Comparison of ENCODE assay signal across 8 mouse cellular contexts in the genomic region with DNA sequence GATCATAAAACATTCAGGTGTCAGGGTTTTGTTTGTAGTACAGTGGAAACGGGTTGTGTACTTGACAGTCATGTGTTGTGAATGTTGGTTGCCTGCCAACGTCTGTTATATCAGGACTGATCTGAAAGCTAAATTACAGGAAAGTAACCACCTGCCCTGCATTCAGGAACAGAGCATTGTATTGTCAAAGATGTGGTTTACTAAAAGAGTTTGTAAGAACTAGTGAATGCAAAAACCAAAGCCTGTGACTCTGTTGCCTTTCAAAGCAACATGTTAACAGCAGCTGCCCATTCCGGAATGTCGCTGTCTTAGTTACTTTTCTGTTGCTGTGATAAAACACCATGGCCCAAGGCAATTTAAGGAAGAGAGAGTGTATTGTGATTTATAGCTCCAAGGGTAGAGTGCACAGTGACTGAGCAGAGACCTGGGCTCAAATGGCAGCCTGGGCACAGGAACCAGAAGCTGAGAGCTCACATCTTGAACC.
DNase-seq lines count a peak whose midpoint lies in the region; ATAC-seq and TF ChIP-seq lines count a peak whose summit lies in the region.

No protein-coding gene starts in this region.

- no peaks in the 10 kb centered on the region for H3K27me3 ChIP-seq in liver, adult 2 months (ENCODE audit: control insufficient read depth, insufficient read depth, low read length)
- H3K27me3 ChIP-seq in liver, embryonic 11.5 days (replicated peaks; ENCODE audit: control insufficient read depth, insufficient read depth, low read length), result no peaks in the 10 kb centered on the region
- no peaks in the 10 kb centered on the region for H3K27me3 ChIP-seq in intestine, embryonic 16.5 days (replicated peaks; ENCODE audit: control insufficient read depth, insufficient read depth, low read length)
- H3K27me3 ChIP-seq in midbrain, embryonic 16.5 days (ENCODE audit: control insufficient read depth, insufficient read depth, low read depth, low read length), result no peaks in the 10 kb centered on the region

- no peak overlapping the region for H3K4me3 ChIP-seq in liver, adult 2 months (ENCODE audit: insufficient read depth, low read depth, low read length)
- no peak overlapping the region for H3K4me3 ChIP-seq in liver, embryonic 11.5 days (ENCODE audit: low read depth, low read length)
- H3K4me3 ChIP-seq in intestine, embryonic 16.5 days (ENCODE audit: low read length), result no peak overlapping the region
- no peak overlapping the region for H3K4me3 ChIP-seq in midbrain, embryonic 16.5 days (ENCODE audit: low read depth, low read length)

- H3K79me2 ChIP-seq in liver, adult 2 months (ENCODE audit: control insufficient read depth, insufficient read depth, low read length), result peaks cover 9% of the 10 kb centered on the region; the same call in 1 of the 2 replicates

- no peak overlapping the region for H3K27ac ChIP-seq in liver, adult 2 months (replicated peaks; ENCODE audit: insufficient read depth, low read depth, low read length)
- no peak overlapping the region for H3K27ac ChIP-seq in liver, embryonic 11.5 days (ENCODE audit: low read depth, low read length)
- 0 out of 2 replicates have a peak overlapping the region, but pooled peaks have one; percentile 10 for H3K27ac ChIP-seq in intestine, embryonic 16.5 days (ENCODE audit: low read length)
- no peak overlapping the region for H3K27ac ChIP-seq in midbrain, embryonic 16.5 days (ENCODE audit: low read length)

- peaks cover 2% of the 10 kb centered on the region; the same call in 1 of the 2 replicates for H3K4me1 ChIP-seq in liver, adult 2 months (ENCODE audit: control insufficient read depth, insufficient read depth, low read length)
- no peaks in the 10 kb centered on the region for H3K4me1 ChIP-seq in liver, embryonic 11.5 days (replicated peaks; ENCODE audit: control insufficient read depth, insufficient read depth, low read length)
- peaks cover 19% of the 10 kb centered on the region for H3K4me1 ChIP-seq in intestine, embryonic 16.5 days (ENCODE audit: control insufficient read depth, insufficient read depth, low read length)
- peaks cover 12% of the 10 kb centered on the region for H3K4me1 ChIP-seq in midbrain, embryonic 16.5 days (ENCODE audit: control insufficient read depth, insufficient read depth, low read length)

- peak; percentile 72 for DNase-seq in liver, adult 2 months (ENCODE audit: extremely low read depth, low read depth, low spot score)
- DNase-seq in liver, embryonic 11.5 days (ENCODE audit: low spot score), result no peak
- DNase-seq in embryo, embryonic 10.5 days (ENCODE audit: low spot score), result peak; percentile 62
- peak; percentile 72 for DNase-seq in mesoderm, embryonic 11.5 days (ENCODE audit: low read depth, low spot score)
- no peak for DNase-seq in spleen, adult 12 weeks (ENCODE audit: low spot score)

- no peaks in the 10 kb centered on the region for H3K9me3 ChIP-seq in liver, embryonic 11.5 days (ENCODE audit: control insufficient read depth, low read length)
- no peaks in the 10 kb centered on the region for H3K9me3 ChIP-seq in intestine, embryonic 16.5 days (ENCODE audit: control insufficient read depth, low read length)
- no peaks in the 10 kb centered on the region for H3K9me3 ChIP-seq in midbrain, embryonic 16.5 days (replicated peaks; ENCODE audit: control insufficient read depth, low read length, poor library complexity, severe bottlenecking)

- WGBS in liver, adult 2 months, result 50% methylated on average over 4 of the region's 4 CpGs
- 63% methylated on average over 4 of the region's 4 CpGs for WGBS in liver, embryonic 11.5 days
- WGBS in intestine, embryonic 16.5 days, result 22% methylated on average over 4 of the region's 4 CpGs
- 51% methylated on average over 4 of the region's 4 CpGs for WGBS in midbrain, embryonic 16.5 days

- no peak for TF ChIP-seq POLR2A in liver, adult 2 months (IDR thresholded peaks at IDR 0.05; ENCODE audit: extremely low read depth, insufficient read depth, low read length)

- TF ChIP-seq CTCF in liver, adult 2 months (IDR thresholded peaks at IDR 0.05; ENCODE audit: low read depth, low read length), result no peak

- no peak for ATAC-seq in liver, embryonic 11.5 days (replicated peaks; ENCODE audit: low FRiP score)
- peak; percentile 52 for ATAC-seq in intestine, embryonic 16.5 days
- ATAC-seq in midbrain, embryonic 16.5 days, result no peak
- no peak for ATAC-seq in erythroid progenitor cell, adult 5-6 weeks (replicated peaks; ENCODE audit: low FRiP score, poor library complexity, severe bottlenecking)

- H3K4me2 ChIP-seq in liver, embryonic 11.5 days, result no peak overlapping the region
- no peak overlapping the region for H3K4me2 ChIP-seq in intestine, embryonic 16.5 days (ENCODE audit: low read depth, low read length)
- no peak overlapping the region for H3K4me2 ChIP-seq in midbrain, embryonic 16.5 days (ENCODE audit: low read length)

- H3K9ac ChIP-seq in liver, adult 2 months (ENCODE audit: low read depth, low read length), result no peak overlapping the region
- H3K9ac ChIP-seq in liver, embryonic 11.5 days (ENCODE audit: low read depth, low read length), result no peak overlapping the region
- no peak overlapping the region for H3K9ac ChIP-seq in intestine, embryonic 16.5 days (ENCODE audit: low read depth, low read length)
- H3K9ac ChIP-seq in midbrain, embryonic 16.5 days (ENCODE audit: low read depth, low read length), result no peak overlapping the region

- no peaks in the 10 kb centered on the region for H3K36me3 ChIP-seq in liver, adult 2 months (ENCODE audit: control insufficient read depth, insufficient read depth, low read length)
- H3K36me3 ChIP-seq in liver, embryonic 11.5 days (ENCODE audit: control insufficient read depth, insufficient read depth, low read length), result no peaks in the 10 kb centered on the region
- H3K36me3 ChIP-seq in intestine, embryonic 16.5 days (ENCODE audit: control insufficient read depth, insufficient read depth, low read length), result no peaks in the 10 kb centered on the region
- no peaks in the 10 kb centered on the region for H3K36me3 ChIP-seq in midbrain, embryonic 16.5 days (ENCODE audit: control insufficient read depth, insufficient read depth, low read length)

Comparison
In these comparisons a context has a peak if more than half of its experiments do, and no peak if none do; other contexts are left out.
1. DNase-seq: peak in liver, adult 2 months (single experiment), embryo, embryonic 10.5 days (single experiment) and mesoderm, embryonic 11.5 days (single experiment); none in liver, embryonic 11.5 days (single experiment) and spleen, adult 12 weeks (single experiment).